Mouse (Mus musculus) layer of hippocampus, adult 8-10 months (tissue): ENCODE results near the gene Dcaf17. TPM values are rescaled to one million over a fixed set of nuclear protein-coding genes. Genes with fewer than 3 reads are reported as not detected.
A peak's percentile ranks its signal among the peaks of the same experiment; 100 is the strongest.

Experiments
- DNase-seq, 2 experiments: peaks; one replicate each; pipeline ENCODE4 v3.0.0; 2022; ENCODE audit warnings: low spot score in 2 of 2
- total RNA-seq, 4 experiments: library from RNA; stranded (reverse); gene quantifications; 2 replicates each; pipeline ENCODE4 v1.2.4; 2022

Gene Dcaf17
- total RNA-seq, 4 experiments from 2014 or later = 12.0 to 16.1 (median 13.2) TPM

- no peak for DNase-seq
These were observed 4.6 kb upstream of the Dcaf17 start for GRCm38 (mm10) chr2:71050511-71050910.

- DNase-seq = no peak
These were observed 412 bp upstream of the Dcaf17 start for GRCm38 (mm10) chr2:71054716-71055115.

- DNase-seq = no peak
These were observed 1.1 kb downstream of the Dcaf17 start for GRCm38 (mm10) chr2:71056115-71056835.

- DNase-seq = no peak
These were observed 16.5 kb downstream of the Dcaf17 start for GRCm38 (mm10) chr2:71071601-71072000.

- no peak for DNase-seq
These were observed 18.2 kb downstream of the Dcaf17 start for GRCm38 (mm10) chr2:71073330-71073729.

GRCm38 (mm10) chr2:71073828-71074227, 18.7 kb downstream of the Dcaf17 start:
- DNase-seq = no peak

GRCm38 (mm10) chr2:71082416-71082815, 27.3 kb downstream of the Dcaf17 start:
- peak; percentile 51 to 64 for DNase-seq

- DNase-seq = no peak
These were observed 28.5 kb downstream of the Dcaf17 start for GRCm38 (mm10) chr2:71083454-71084193.

- no peak for DNase-seq
These were observed 34.6 kb downstream of the Dcaf17 start for GRCm38 (mm10) chr2:71089766-71090165.

GRCm38 (mm10) chr2:71090660-71091445, 35.7 kb downstream of the Dcaf17 start:
- no peak for DNase-seq

GRCm38 (mm10) chr2:71096170-71096569, 41.0 kb downstream of the Dcaf17 start:
- no peak for DNase-seq

- no peak for DNase-seq
These were observed 47.6 kb downstream of the Dcaf17 start for GRCm38 (mm10) chr2:71102621-71103291.

GRCm38 (mm10) chr2:71103292-71103680, 48.2 kb downstream of the Dcaf17 start:
- DNase-seq = no peak

GRCm38 (mm10) chr2:71104696-71105095, 49.6 kb downstream of the Dcaf17 start:
- DNase-seq = no peak

- DNase-seq = no peak
These were observed 50.5 kb downstream of the Dcaf17 start for GRCm38 (mm10) chr2:71105469-71106215.

- DNase-seq = no peak
These were observed 52.1 kb downstream of the Dcaf17 start for GRCm38 (mm10) chr2:71107225-71107624.

GRCm38 (mm10) chr2:71108541-71108940, 53.4 kb downstream of the Dcaf17 start:
- no peak for DNase-seq

GRCm38 (mm10) chr2:71113489-71114171, 58.5 kb downstream of the Dcaf17 start:
- DNase-seq = no peak

- no peak for DNase-seq
These were observed 61.0 kb downstream of the Dcaf17 start for GRCm38 (mm10) chr2:71116151-71116550.
